Mouse (Mus musculus): ENCODE measurements at regions not wholly inside any gene's neighbourhood (a gene's known extent, or its start where the extent isn't known, plus 50 kb on each side); places are given as distances from the start of the nearest gene placed in this dataset.

- TF ChIP-seq CTCF (IDR thresholded peaks at IDR 0.05; ENCODE audit: insufficient read depth, low read length) (no peak), POLR2A (IDR thresholded peaks at IDR 0.05; ENCODE audit: borderline replicate concordance, extremely low read depth, low read depth, low read length) (no peak)
These were observed 191.6 kb downstream of the Qdpr start for GRCm38 (mm10) chr5:45258486-45258885.

All from lung, adult 2 months (tissue).